11 mouse cellular contexts compared by ENCODE assay signal in the genomic region with DNA sequence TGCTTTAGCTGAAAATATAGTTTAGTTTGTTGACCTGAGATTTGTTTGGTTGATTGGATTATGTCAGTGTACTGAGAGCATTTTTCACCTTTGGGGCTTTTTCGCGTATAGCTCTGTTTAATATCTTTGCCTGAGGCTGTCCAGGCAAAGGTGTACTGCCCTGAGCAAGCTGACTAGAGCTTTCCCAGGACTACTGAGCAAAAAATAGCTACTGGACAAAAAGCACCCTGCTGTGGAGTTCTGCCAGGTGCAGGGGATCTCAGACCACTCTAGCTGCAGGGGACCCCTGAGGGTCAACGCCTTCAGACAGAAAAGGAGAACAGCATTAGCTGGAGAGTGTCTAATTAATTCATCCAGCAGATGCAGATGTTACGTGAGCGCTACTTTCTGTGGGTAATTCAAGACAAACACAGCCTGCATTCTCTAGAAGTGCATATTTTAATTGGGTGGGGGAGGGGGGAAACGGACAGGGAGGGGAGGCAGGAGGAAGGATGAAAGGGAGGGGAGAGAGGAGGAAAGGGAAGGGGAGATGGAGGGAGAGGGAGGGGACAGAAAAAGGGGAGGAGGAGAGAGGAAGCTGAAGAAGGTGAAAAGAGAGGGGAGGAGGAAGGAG.
A peak's percentile ranks its signal among the peaks of the same experiment; 100 is the strongest.
DNase-seq lines count a peak whose midpoint lies in the region; ATAC-seq lines count a peak whose summit lies in the region.
"Had no signal": no experiment of that assay in that cellular context is flagged by ENCODE, and none has a peak within 500 bp of the region (broad histone marks: within the 10 kb centered on the region; RNA-seq: fewer than 3 reads in every experiment).

No protein-coding gene starts in this region.

- H3K36me3 ChIP-seq in embryonic facial prominence, embryonic 10.5 days (replicated peaks), result no peaks in the 10 kb centered on the region
- H3K36me3 ChIP-seq in hindbrain, embryonic 12.5 days, result no peaks in the 10 kb centered on the region
- no peaks in the 10 kb centered on the region for H3K36me3 ChIP-seq in midbrain, embryonic 15.5 days (replicated peaks)
- H3K36me3 ChIP-seq: G1E had no signal

- H3K27me3 ChIP-seq in embryonic facial prominence, embryonic 10.5 days (replicated peaks; ENCODE audit: low read depth, poor library complexity, severe bottlenecking), result no peaks in the 10 kb centered on the region
- H3K27me3 ChIP-seq in hindbrain, embryonic 12.5 days, result no peaks in the 10 kb centered on the region
- H3K27me3 ChIP-seq in midbrain, embryonic 15.5 days (replicated peaks), result no peaks in the 10 kb centered on the region

- peaks cover 21% of the 10 kb centered on the region for H3K4me1 ChIP-seq in embryonic facial prominence, embryonic 10.5 days
- H3K4me1 ChIP-seq in hindbrain, embryonic 12.5 days, result peaks cover 11% of the 10 kb centered on the region
- H3K4me1 ChIP-seq in midbrain, embryonic 15.5 days, result peaks cover 14% of the 10 kb centered on the region

- H3K9me3 ChIP-seq in embryonic facial prominence, embryonic 10.5 days, result no peaks in the 10 kb centered on the region
- no peaks in the 10 kb centered on the region for H3K9me3 ChIP-seq in hindbrain, embryonic 12.5 days (replicated peaks)
- no peaks in the 10 kb centered on the region for H3K9me3 ChIP-seq in midbrain, embryonic 15.5 days
- H3K9me3 ChIP-seq: G1E had no signal

- H3K4me3 ChIP-seq in embryonic facial prominence, embryonic 10.5 days, result peak overlapping the region; percentile 41
- H3K4me3 ChIP-seq in hindbrain, embryonic 12.5 days, result no peak overlapping the region
- H3K4me3 ChIP-seq in midbrain, embryonic 15.5 days, result peak overlapping the region; percentile 6; the same call in 1 of the 2 replicates
- H3K4me3 ChIP-seq: myocyte had no signal

- ATAC-seq in hindbrain, embryonic 12.5 days (ENCODE audit: low FRiP score), result peak; percentile 59
- peak; percentile 44 for ATAC-seq in midbrain, embryonic 15.5 days (replicated peaks)

- DNase-seq in brain, adult 2 months (ENCODE audit: low read depth, low spot score), result peak; percentile 27
- DNase-seq in embryonic facial prominence, embryonic 10.5 days (ENCODE audit: low spot score), result peak; percentile 48
- no peak for DNase-seq in gastrocnemius, adult 18-20 months (ENCODE audit: low spot score)
- no peak for DNase-seq in cerebellum, postnatal 14 days
- DNase-seq in adrenal gland, postnatal 14 days, result no peak
- DNase-seq in adrenal gland, postnatal 4 days (ENCODE audit: low spot score in 2 of 2), result no peak
- DNase-seq: spleen, adult 18-20 months had no signal

- 23% methylated on average over 6 of the region's 6 CpGs for WGBS in embryonic facial prominence, embryonic 10.5 days
- WGBS in hindbrain, embryonic 12.5 days, result 18% methylated on average over 6 of the region's 6 CpGs
- 14% methylated on average over 6 of the region's 6 CpGs for WGBS in midbrain, embryonic 15.5 days

- H3K4me2 ChIP-seq in hindbrain, embryonic 12.5 days (replicated peaks), result peak overlapping the region; percentile 38
- H3K4me2 ChIP-seq in midbrain, embryonic 15.5 days, result peak overlapping the region; percentile 36

- H3K27ac ChIP-seq in embryonic facial prominence, embryonic 10.5 days (replicated peaks), result peak overlapping the region; percentile 36
- peak overlapping the region; percentile 12; the same call in 1 of the 2 replicates for H3K27ac ChIP-seq in hindbrain, embryonic 12.5 days
- H3K27ac ChIP-seq in midbrain, embryonic 15.5 days, result peak overlapping the region; percentile 39

- H3K9ac ChIP-seq in hindbrain, embryonic 12.5 days, result peak overlapping the region; percentile 9; the same call in 1 of the 2 replicates
- no peak overlapping the region for H3K9ac ChIP-seq in midbrain, embryonic 15.5 days

Comparison
In these comparisons a context has a peak if more than half of its experiments do, and no peak if none do; other contexts are left out.
1. DNase-seq: peak in brain, adult 2 months (single experiment) and embryonic facial prominence, embryonic 10.5 days (single experiment); none in gastrocnemius, adult 18-20 months (single experiment), cerebellum, postnatal 14 days (0 of 2), adrenal gland, postnatal 14 days (single experiment) and adrenal gland, postnatal 4 days (0 of 2).
2. Peak in every context shown above with its lines, with median percentiles within 50 percentile points of each other: H3K27ac ChIP-seq.